In the genomic region with DNA sequence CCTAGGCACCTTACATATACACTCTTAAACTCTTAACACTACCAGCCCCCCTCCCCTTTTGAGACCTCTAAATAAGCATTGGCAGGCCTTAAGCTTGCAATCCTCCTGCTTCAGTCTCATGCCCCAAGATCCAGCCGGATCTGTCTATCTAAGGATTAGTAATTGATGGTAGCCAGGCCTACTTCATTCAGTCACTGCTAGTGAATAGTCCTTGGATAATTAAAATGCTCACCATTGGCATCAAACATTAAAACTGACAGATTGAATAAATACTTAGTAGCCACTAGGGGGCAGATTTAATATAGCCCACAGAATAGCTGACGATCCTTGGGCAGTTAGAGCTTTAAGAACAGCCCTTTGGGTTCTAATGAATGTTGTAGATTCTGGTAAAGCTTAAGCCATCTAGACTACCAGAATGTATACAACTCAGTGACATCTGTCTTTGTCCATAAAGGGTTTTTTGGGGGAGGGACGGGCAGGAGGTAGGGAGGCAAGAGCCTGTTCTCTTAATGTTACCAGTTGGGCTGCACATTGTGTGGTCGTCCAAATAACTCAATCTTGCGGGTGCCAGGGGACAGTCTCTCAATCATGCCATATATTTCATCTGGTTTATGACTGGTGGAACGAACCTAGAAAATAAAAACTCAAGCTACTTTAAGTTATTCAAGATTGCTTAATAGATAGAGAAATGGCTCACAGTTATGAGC, we compare ENCODE assay signal across 10 mouse cellular contexts. TPM values are rescaled to one million over a fixed set of nuclear protein-coding genes. Genes with fewer than 3 reads are reported as not detected.
DNase-seq lines count a peak whose midpoint lies in the region; ATAC-seq and TF ChIP-seq lines count a peak whose summit lies in the region.
"Had no signal": no experiment of that assay in that cellular context is flagged by ENCODE, and none has a peak within 500 bp of the region (broad histone marks: within the 10 kb centered on the region; RNA-seq: fewer than 3 reads in every experiment).

No protein-coding gene starts in this region.

- H3K9me3 ChIP-seq in neural tube, embryonic 11.5 days (ENCODE audit: control insufficient read depth, low read length), result no peaks in the 10 kb centered on the region
- H3K9me3 ChIP-seq in embryonic facial prominence, embryonic 12.5 days, result no peaks in the 10 kb centered on the region
- H3K9me3 ChIP-seq in liver, embryonic 14.5 days (ENCODE audit: control insufficient read depth, low read length), result no peaks in the 10 kb centered on the region
- H3K9me3 ChIP-seq: embryonic facial prominence, embryonic 15.5 days; limb, embryonic 15.5 days; stomach, embryonic 15.5 days had no signal

- H3K36me3 ChIP-seq in neural tube, embryonic 11.5 days (ENCODE audit: control insufficient read depth, insufficient read depth, low read length), result peaks cover 13% of the 10 kb centered on the region
- peaks cover 73% of the 10 kb centered on the region for H3K36me3 ChIP-seq in embryonic facial prominence, embryonic 12.5 days
- H3K36me3 ChIP-seq in liver, embryonic 14.5 days (replicated peaks; ENCODE audit: control insufficient read depth, insufficient read depth, low read depth), result peaks cover 61% of the 10 kb centered on the region

- H3K4me2 ChIP-seq in neural tube, embryonic 11.5 days (ENCODE audit: low read depth), result no peak overlapping the region
- H3K4me2 ChIP-seq in embryonic facial prominence, embryonic 12.5 days (replicated peaks), result no peak overlapping the region
- no peak overlapping the region for H3K4me2 ChIP-seq in liver, embryonic 14.5 days (ENCODE audit: low read depth)
- H3K4me2 ChIP-seq: embryonic facial prominence, embryonic 15.5 days; limb, embryonic 15.5 days; stomach, embryonic 15.5 days had no signal

- no peak overlapping the region for H3K4me3 ChIP-seq in neural tube, embryonic 11.5 days (ENCODE audit: low read depth, low read length)
- H3K4me3 ChIP-seq in embryonic facial prominence, embryonic 12.5 days, result no peak overlapping the region
- H3K4me3 ChIP-seq in liver, embryonic 14.5 days (ENCODE audit: insufficient read depth in 1 of 2, low read depth in 2 of 2, low read length in 2 of 2), result no peak overlapping the region
- H3K4me3 ChIP-seq: embryonic facial prominence, embryonic 15.5 days; limb, embryonic 15.5 days; stomach, embryonic 15.5 days had no signal

- DNase-seq in neural tube, embryonic 11.5 days (ENCODE audit: low spot score), result peak; percentile 29
- no peak for DNase-seq in neural tube, embryonic 10.5 days (ENCODE audit: extremely low spot score, low spot score)
- DNase-seq in liver, embryonic 14.5 days (ENCODE audit: low read depth in 3 of 3, low spot score in 3 of 3), result no peak
- DNase-seq in right cerebral cortex, postnatal 25 days, result no peak
- DNase-seq in gastrocnemius, adult 8-10 months (ENCODE audit: low spot score in 2 of 2), result no peak
- DNase-seq in urinary bladder, adult 18-20 months (ENCODE audit: low spot score in 2 of 2), result no peak

- TF ChIP-seq CTCF in liver, embryonic 14.5 days (IDR thresholded peaks at IDR 0.05; ENCODE audit: low read depth), result peak; percentile 53

- no peak overlapping the region for H3K27ac ChIP-seq in neural tube, embryonic 11.5 days (ENCODE audit: low read depth, low read length)
- H3K27ac ChIP-seq in embryonic facial prominence, embryonic 12.5 days, result no peak overlapping the region
- no peak overlapping the region for H3K27ac ChIP-seq in liver, embryonic 14.5 days
- H3K27ac ChIP-seq: embryonic facial prominence, embryonic 15.5 days; limb, embryonic 15.5 days; stomach, embryonic 15.5 days had no signal

- no peaks in the 10 kb centered on the region for H3K27me3 ChIP-seq in neural tube, embryonic 11.5 days (ENCODE audit: control insufficient read depth, insufficient read depth, low read length)
- H3K27me3 ChIP-seq in embryonic facial prominence, embryonic 12.5 days, result no peaks in the 10 kb centered on the region
- H3K27me3 ChIP-seq in liver, embryonic 14.5 days (ENCODE audit: control insufficient read depth, insufficient read depth, low read length), result no peaks in the 10 kb centered on the region
- H3K27me3 ChIP-seq: embryonic facial prominence, embryonic 15.5 days; limb, embryonic 15.5 days; stomach, embryonic 15.5 days had no signal

- peak; percentile 56; the same call in 1 of the 2 replicates for ATAC-seq in neural tube, embryonic 11.5 days (ENCODE audit: insufficient read depth, low FRiP score, low TSS enrichment)
- ATAC-seq in embryonic facial prominence, embryonic 12.5 days (ENCODE audit: insufficient number of reproducible peaks, insufficient read depth, low FRiP score, low TSS enrichment), result peak; percentile 62; the same call in 1 of the 2 replicates
- ATAC-seq in liver, embryonic 14.5 days (ENCODE audit: insufficient read depth), result no peak

- H3K9ac ChIP-seq in neural tube, embryonic 11.5 days (ENCODE audit: low read length), result no peak overlapping the region
- H3K9ac ChIP-seq in embryonic facial prominence, embryonic 12.5 days, result no peak overlapping the region
- H3K9ac ChIP-seq in liver, embryonic 14.5 days (replicated peaks), result no peak overlapping the region
- H3K9ac ChIP-seq: embryonic facial prominence, embryonic 15.5 days; limb, embryonic 15.5 days; stomach, embryonic 15.5 days had no signal

- whole genome bisulfite sequencing in neural tube, embryonic 11.5 days, result 75% methylated on average over 6 of the region's 6 CpGs
- WGBS in embryonic facial prominence, embryonic 12.5 days, result 76% methylated on average over 6 of the region's 6 CpGs
- 65% methylated on average over 6 of the region's 6 CpGs for WGBS in liver, embryonic 14.5 days (ENCODE audit: insufficient replicate concordance)

- no peaks in the 10 kb centered on the region for H3K4me1 ChIP-seq in neural tube, embryonic 11.5 days (ENCODE audit: control insufficient read depth, insufficient read depth, low read length)
- H3K4me1 ChIP-seq in embryonic facial prominence, embryonic 12.5 days, result no peaks in the 10 kb centered on the region
- H3K4me1 ChIP-seq in liver, embryonic 14.5 days (replicated peaks; ENCODE audit: control insufficient read depth in 2 of 2, insufficient read depth in 2 of 2, low read length in 1 of 2), result no peaks in the 10 kb centered on the region
- H3K4me1 ChIP-seq: embryonic facial prominence, embryonic 15.5 days; limb, embryonic 15.5 days; stomach, embryonic 15.5 days had no signal

- no peak for TF ChIP-seq EP300 in liver, embryonic 14.5 days (IDR thresholded peaks at IDR 0.05; ENCODE audit: low read depth)

RNA-seq across cellular contexts. Expression of gene Mettl3, which starts 9.2 kb away (rescaled TPM):
- polyA plus RNA-seq in neural tube, embryonic 11.5 days (2014; fragmentation: Nextera tagmentation; extraction: Ambion mirVana), result 47.1 and 54.6 TPM in 2 replicates
- polyA plus RNA-seq in embryonic facial prominence, embryonic 12.5 days (2016; fragmentation: Nextera tagmentation; extraction: Ambion mirVana), result 51.9 and 59.9 TPM in 2 replicates
- 14.5 and 15.3 TPM in 2 replicates for polyA plus RNA-seq in liver, embryonic 14.5 days (2012; rRNA removed)
- polyA plus RNA-seq in liver, embryonic 14.5 days (2014; fragmentation: Nextera tagmentation; extraction: Ambion mirVana), result 18.1 and 18.2 TPM in 2 replicates
- total RNA-seq in gastrocnemius, adult 8-10 months (2022), result 10 to 100 TPM; 15.5 to 17.0 (median 16.0) TPM

RNA-seq across cellular contexts. Expression of gene Rab2b, which starts 16.4 kb away (rescaled TPM):
- 38.2 and 40.9 TPM in 2 replicates for polyA plus RNA-seq in neural tube, embryonic 11.5 days (2014; fragmentation: Nextera tagmentation; extraction: Ambion mirVana)
- polyA plus RNA-seq in embryonic facial prominence, embryonic 12.5 days (2016; fragmentation: Nextera tagmentation; extraction: Ambion mirVana), result 26.4 and 27.4 TPM in 2 replicates
- polyA plus RNA-seq in liver, embryonic 14.5 days (2012; rRNA removed), result 2.9 and 3.1 TPM in 2 replicates
- 1.9 and 2.6 TPM in 2 replicates for polyA plus RNA-seq in liver, embryonic 14.5 days (2014; fragmentation: Nextera tagmentation; extraction: Ambion mirVana)
- 1 to 10 TPM; 2.5 to 3.7 (median 3.1) TPM for total RNA-seq in gastrocnemius, adult 8-10 months (2022)

RNA-seq across cellular contexts. Expression of gene Tox4, which starts 16.8 kb away (rescaled TPM):
- polyA plus RNA-seq in neural tube, embryonic 11.5 days (2014; fragmentation: Nextera tagmentation; extraction: Ambion mirVana), result 52.0 and 54.9 TPM in 2 replicates
- polyA plus RNA-seq in embryonic facial prominence, embryonic 12.5 days (2016; fragmentation: Nextera tagmentation; extraction: Ambion mirVana), result 47.4 and 50.2 TPM in 2 replicates
- polyA plus RNA-seq in liver, embryonic 14.5 days (2012; rRNA removed), result 8.5 and 10.1 TPM in 2 replicates
- 16.6 and 17.2 TPM in 2 replicates for polyA plus RNA-seq in liver, embryonic 14.5 days (2014; fragmentation: Nextera tagmentation; extraction: Ambion mirVana)
- 10 to 100 TPM; 53.9 to 65.3 (median 62.6) TPM for total RNA-seq in gastrocnemius, adult 8-10 months (2022)

RNA-seq across cellular contexts. Expression of gene Sall2, which starts 32.9 kb away (rescaled TPM):
- 51.9 and 54.5 TPM in 2 replicates for polyA plus RNA-seq in neural tube, embryonic 11.5 days (2014; fragmentation: Nextera tagmentation; extraction: Ambion mirVana)
- 41.4 and 42.1 TPM in 2 replicates for polyA plus RNA-seq in embryonic facial prominence, embryonic 12.5 days (2016; fragmentation: Nextera tagmentation; extraction: Ambion mirVana)
- polyA plus RNA-seq in liver, embryonic 14.5 days (2012; rRNA removed), result 0.76 and 0.84 TPM in 2 replicates
- polyA plus RNA-seq in liver, embryonic 14.5 days (2014; fragmentation: Nextera tagmentation; extraction: Ambion mirVana), result 0.54 and 0.66 TPM in 2 replicates
- total RNA-seq in gastrocnemius, adult 8-10 months (2022), result under 1 TPM; 0.34 to 0.65 (median 0.54) TPM

RNA-seq across cellular contexts. Expression of gene Chd8, which starts 38.1 kb away (rescaled TPM):
- 56.4 and 58.4 TPM in 2 replicates for polyA plus RNA-seq in neural tube, embryonic 11.5 days (2014; fragmentation: Nextera tagmentation; extraction: Ambion mirVana)
- 56.5 and 56.7 TPM in 2 replicates for polyA plus RNA-seq in embryonic facial prominence, embryonic 12.5 days (2016; fragmentation: Nextera tagmentation; extraction: Ambion mirVana)
- polyA plus RNA-seq in liver, embryonic 14.5 days (2012; rRNA removed), result 9.7 and 13.1 TPM in 2 replicates
- polyA plus RNA-seq in liver, embryonic 14.5 days (2014; fragmentation: Nextera tagmentation; extraction: Ambion mirVana), result 13.9 and 14.0 TPM in 2 replicates
- total RNA-seq in gastrocnemius, adult 8-10 months (2022), result 10 to 100 TPM; 24.5 to 42.9 (median 34.6) TPM
